Mouse (Mus musculus) hindbrain, embryonic 15.5 days (tissue): ENCODE measurements at regions not wholly inside any gene's neighbourhood (a gene's known extent, or its start where the extent isn't known, plus 50 kb on each side); places are given as distances from the start of the nearest gene placed in this dataset.

Experiments used
- ATAC-seq: fragments of 200-750 bp; cut with Nextera tagmentation; 2 replicates; pipeline ENCODE4 v1.8.0; 2017; ENCODE audit warnings: low read depth, moderate number of reproducible peaks, moderate TSS enrichment; ENCODE audit not compliant: low FRiP score
- H3K27ac ChIP-seq: fragments of 300-500 bp; sonication (generic); replicated peaks from 2 replicates; pipeline ENCODE4 v1.5.1; 2015; ENCODE audit warnings: mild to moderate bottlenecking, inconsistent platforms
- H3K27me3 ChIP-seq: fragments of 300-500 bp; sonication (generic); 2 replicates; pipeline ENCODE4 v1.6.1; 2015; ENCODE audit warnings: control low read depth, inconsistent platforms
- H3K36me3 ChIP-seq: fragments of 300-500 bp; sonication (generic); 2 replicates; pipeline ENCODE4 v1.6.1; 2015; ENCODE audit warnings: control low read depth, inconsistent platforms
- H3K4me1 ChIP-seq: fragments of 300-500 bp; sonication (generic); replicated peaks from 2 replicates; pipeline ENCODE4 v1.6.1; 2015; ENCODE audit warnings: control low read depth, inconsistent platforms
- H3K4me2 ChIP-seq: fragments of 300-500 bp; sonication (generic); 2 replicates; pipeline ENCODE4 v1.6.1; 2015; ENCODE audit warnings: moderate library complexity, mild to moderate bottlenecking, inconsistent platforms
- H3K4me3 ChIP-seq: fragments of 300-500 bp; sonication (generic); 2 replicates; pipeline ENCODE4 v1.5.1; 2015; ENCODE audit warnings: mild to moderate bottlenecking, inconsistent platforms
- H3K9ac ChIP-seq: fragments of 300-500 bp; sonication (generic); 2 replicates; pipeline ENCODE4 v1.6.1; 2015; ENCODE audit warnings: inconsistent platforms
- H3K9me3 ChIP-seq: fragments of 300-500 bp; sonication (generic); 2 replicates; pipeline ENCODE4 v1.6.1; 2016; ENCODE audit warnings: control low read depth, inconsistent platforms
- WGBS: fragments of 180-500 bp; shearing (Covaris S2); methylation state at CpG from one replicate; pipeline ENCODE4 v1.1.7; 2015; 5-methylcytosine and 5-hydroxymethylcytosine counted together

GRCm38 (mm10) chr8:41753481-41753880 is 336.6 kb upstream of the Frg1 start:
- Histone ChIP-seq H3K4me3 (no peak overlapping the region), H3K4me2 (no peak overlapping the region), H3K36me3 (no peaks in the 10 kb centered on the region), H3K4me1 (no peaks in the 10 kb centered on the region), H3K9me3 (no peaks in the 10 kb centered on the region), H3K9ac (no peak overlapping the region), H3K27me3 (no peaks in the 10 kb centered on the region), H3K27ac (no peak overlapping the region)
- ATAC-seq = no peak
- 98% methylated on average over 1 of the region's 1 CpGs for WGBS

- H3K4me1 ChIP-seq = no peaks in the 10 kb centered on the region
- no peak overlapping the region for H3K9ac ChIP-seq
- H3K27me3 ChIP-seq = no peaks in the 10 kb centered on the region
- WGBS = 88% methylated on average over 2 of the region's 2 CpGs
- no peaks in the 10 kb centered on the region for H3K9me3 ChIP-seq
- ATAC-seq = no peak
- H3K4me2 ChIP-seq = no peak overlapping the region
- no peaks in the 10 kb centered on the region for H3K36me3 ChIP-seq
- no peak overlapping the region for H3K4me3 ChIP-seq
- no peak overlapping the region for H3K27ac ChIP-seq
Measured at GRCm38 (mm10) chr8:41752641-41753040, 335.8 kb upstream of the Frg1 start.

- no peaks in the 10 kb centered on the region for H3K27me3 ChIP-seq
- H3K4me2 ChIP-seq = no peak overlapping the region
- ATAC-seq = no peak
- H3K4me1 ChIP-seq = no peaks in the 10 kb centered on the region
- WGBS = 94% methylated on average over 6 of the region's 6 CpGs
- H3K27ac ChIP-seq = no peak overlapping the region
- no peak overlapping the region for H3K4me3 ChIP-seq
- no peaks in the 10 kb centered on the region for H3K9me3 ChIP-seq
- no peaks in the 10 kb centered on the region for H3K36me3 ChIP-seq
- H3K9ac ChIP-seq = no peak overlapping the region
Measured at GRCm38 (mm10) chr8:41747024-41747423, 330.1 kb upstream of the Frg1 start.

GRCm38 (mm10) chr8:41742796-41743670 is 326.2 kb upstream of the Frg1 start:
- no peak overlapping the region for H3K9ac ChIP-seq
- WGBS = 25% methylated on average over 11 of the region's 11 CpGs
- no peaks in the 10 kb centered on the region for H3K9me3 ChIP-seq
- no peak overlapping the region for H3K4me3 ChIP-seq
- ATAC-seq = no peak; the same call in 1 of the 2 replicates
- H3K27ac ChIP-seq = 0 out of 2 replicates have a peak overlapping the region, but pooled peaks have one; percentile 13
- no peaks in the 10 kb centered on the region for H3K27me3 ChIP-seq
- peak overlapping the region; percentile 35 for H3K4me2 ChIP-seq
- H3K4me1 ChIP-seq = no peaks in the 10 kb centered on the region
- H3K36me3 ChIP-seq = no peaks in the 10 kb centered on the region

GRCm38 (mm10) chr8:41717002-41717401 is 300.1 kb upstream of the Frg1 start:
- no peaks in the 10 kb centered on the region for H3K9me3 ChIP-seq
- H3K4me3 ChIP-seq = no peak overlapping the region
- WGBS = 95% methylated on average over 3 of the region's 3 CpGs
- H3K36me3 ChIP-seq = no peaks in the 10 kb centered on the region
- H3K4me2 ChIP-seq = no peak overlapping the region
- no peaks in the 10 kb centered on the region for H3K27me3 ChIP-seq
- peaks cover 5% of the 10 kb centered on the region; the same call in 1 of the 2 replicates for H3K4me1 ChIP-seq
- no peak for ATAC-seq
- H3K27ac ChIP-seq = no peak overlapping the region
- H3K9ac ChIP-seq = no peak overlapping the region

- Histone ChIP-seq H3K27me3 (no peaks in the 10 kb centered on the region), H3K4me1 (peaks cover 5% of the 10 kb centered on the region; the same call in 1 of the 2 replicates), H3K4me2 (no peak overlapping the region), H3K9me3 (no peaks in the 10 kb centered on the region), H3K36me3 (no peaks in the 10 kb centered on the region), H3K4me3 (no peak overlapping the region), H3K9ac (no peak overlapping the region), H3K27ac (no peak overlapping the region)
- 21% methylated on average over 4 of the region's 4 CpGs for WGBS
- peak; percentile 93 for ATAC-seq
Measured at GRCm38 (mm10) chr8:41713634-41714330, 296.9 kb upstream of the Frg1 start.

GRCm38 (mm10) chr8:41703927-41704924 is 287.4 kb upstream of the Frg1 start:
- Histone ChIP-seq H3K27me3 (0 out of 2 replicates have a peak, but pooled peaks cover 2% of the 10 kb centered on the region), H3K4me2 (peak overlapping the region; percentile 10; the same call in 1 of the 2 replicates), H3K27ac (no peak overlapping the region), H3K9ac (peak overlapping the region; percentile 6; the same call in 1 of the 2 replicates), H3K36me3 (no peaks in the 10 kb centered on the region), H3K4me3 (no peak overlapping the region), H3K9me3 (no peaks in the 10 kb centered on the region), H3K4me1 (0 out of 2 replicates have a peak, but pooled peaks cover 5% of the 10 kb centered on the region)
- 29% methylated on average over 9 of the region's 9 CpGs for WGBS
- ATAC-seq = peak; percentile 23; the same call in 1 of the 2 replicates
